Mouse (Mus musculus): ENCODE data around the gene Naa15.

Naa15 gene

GRCm38 (mm10) chr3:51518763-51519121, 103.8 kb downstream of the Naa15 start:
- DNase-seq = no peak

GRCm38 (mm10) chr3:51521262-51521661, 106.3 kb downstream of the Naa15 start:
- DNase-seq = no peak

GRCm38 (mm10) chr3:51525186-51525785, 110.3 kb downstream of the Naa15 start:
- no peak for DNase-seq

Measured in thymus, postnatal 25 days (tissue).